Mouse (Mus musculus): ENCODE results near the gene Dusp28.
"Not testable (repeated sequence)": the region's sequence is repeated elsewhere in the genome, so short reads cannot be mapped to it uniquely, and the experiment has no call there.

GRCm38 (mm10) chr1:92956571-92957335 is 50.0 kb downstream of the Dusp28 start:
- peak; percentile 29; the same call in 1 of the 2 replicates for TF ChIP-seq CTCF (conservative IDR thresholded peaks at IDR 0.05; ENCODE audit: insufficient read depth, insufficient read length, low read depth, low read length)
- not testable (repeated sequence) for TF ChIP-seq POLR2A (IDR thresholded peaks at IDR 0.05; ENCODE audit: low read depth, low read length)
